Mouse (Mus musculus): Measurements from ENCODE around the gene Eipr1.

- no peak for TF ChIP-seq CTCF (IDR thresholded peaks at IDR 0.05)
- no peak for TF ChIP-seq EP300 (IDR thresholded peaks at IDR 0.05; ENCODE audit: insufficient read depth, low read depth, low read length)
Measured at GRCm38 (mm10) chr12:28868794-28869193, 117.2 kb downstream of the Eipr1 start.

Data from heart, adult 2 months (tissue).